Mouse (Mus musculus) urinary bladder, postnatal 36 days (tissue): ENCODE results near the gene Gm12695.

Experiments
- DNase-seq, 2 experiments: peaks; one replicate each; pipeline ENCODE4 v3.0.0; 2022; ENCODE audit warnings: low spot score in 2 of 2, mixed read lengths in 1 of 2

The Gm12695 gene

GRCm38 (mm10) chr4:96785086-96785485 lies at the start of gene Gm12695:
Gm12695 (minus strand) TSS chr4:96785186.
- no peak for DNase-seq

GRCm38 (mm10) chr4:96825540-96826045 lies 40.6 kb upstream of the Gm12695 start:
- no peak for DNase-seq

GRCm38 (mm10) chr4:96806824-96807808 lies 22.1 kb upstream of the Gm12695 start:
- DNase-seq: no peak

- DNase-seq: peak in 1 of 2 experiments; percentile 3
These were observed 14.6 kb upstream of the Gm12695 start for GRCm38 (mm10) chr4:96799380-96800157.

GRCm38 (mm10) chr4:96797583-96797982 lies 12.6 kb upstream of the Gm12695 start:
- no peak for DNase-seq

- DNase-seq: no peak
These were observed 6.3 kb upstream of the Gm12695 start for GRCm38 (mm10) chr4:96791301-96791700.

GRCm38 (mm10) chr4:96789905-96790304 lies 4.9 kb upstream of the Gm12695 start:
- DNase-seq: no peak

GRCm38 (mm10) chr4:96786610-96787009 lies 1.6 kb upstream of the Gm12695 start:
- DNase-seq: no peak

- DNase-seq: no peak
These were observed 11.9 kb downstream of the Gm12695 start for GRCm38 (mm10) chr4:96772966-96773566.

GRCm38 (mm10) chr4:96766396-96766998 lies 18.5 kb downstream of the Gm12695 start:
- no peak for DNase-seq

- no peak for DNase-seq
These were observed 33.0 kb downstream of the Gm12695 start for GRCm38 (mm10) chr4:96751953-96752352.

- DNase-seq: no peak
These were observed 44.5 kb downstream of the Gm12695 start for GRCm38 (mm10) chr4:96740472-96740871.

- DNase-seq: no peak
These were observed 55.7 kb downstream of the Gm12695 start for GRCm38 (mm10) chr4:96729256-96729655.

GRCm38 (mm10) chr4:96728211-96728610 lies 56.8 kb downstream of the Gm12695 start:
- DNase-seq: no peak

GRCm38 (mm10) chr4:96725415-96726055 lies 59.5 kb downstream of the Gm12695 start:
- DNase-seq: no peak

- no peak for DNase-seq
These were observed 62.7 kb downstream of the Gm12695 start for GRCm38 (mm10) chr4:96722301-96722700.

- DNase-seq: no peak
These were observed 65.7 kb downstream of the Gm12695 start for GRCm38 (mm10) chr4:96718977-96719966.

- no peak for DNase-seq
These were observed 66.5 kb downstream of the Gm12695 start for GRCm38 (mm10) chr4:96718503-96718902.

GRCm38 (mm10) chr4:96705281-96705951 lies 79.6 kb downstream of the Gm12695 start:
- DNase-seq: peak; percentile 12 to 26
